Mouse (Mus musculus) midbrain, embryonic 16.5 days (tissue): Measurements from ENCODE around the gene Wipf3. TPM values are rescaled to one million over a fixed set of nuclear protein-coding genes. Genes with fewer than 3 reads are reported as not detected.
A peak's percentile ranks its signal among the peaks of the same experiment; 100 is the strongest.

Source experiments
- ATAC-seq: fragments of 200-750 bp; cut with Nextera tagmentation; 2 replicates; pipeline ENCODE4 v1.8.0; 2017; ENCODE audit warnings: moderate TSS enrichment
- H3K27ac ChIP-seq: fragments of 300-500 bp; sonication (generic); 2 replicates; pipeline ENCODE4 v1.5.1; 2014; ENCODE audit warnings: mild to moderate bottlenecking, low read length, mixed read lengths
- H3K27me3 ChIP-seq: fragments of 300-500 bp; sonication (generic); 2 replicates; pipeline ENCODE4 v1.6.1; 2014; ENCODE audit warnings: low read depth, low read length, mixed read lengths; ENCODE audit not compliant: control insufficient read depth, insufficient read depth
- H3K36me3 ChIP-seq: fragments of 300-500 bp; sonication (generic); 2 replicates; pipeline ENCODE4 v1.6.1; 2014; ENCODE audit warnings: mild to moderate bottlenecking, low read length, moderate library complexity, mixed read lengths; ENCODE audit not compliant: control insufficient read depth, insufficient read depth
- H3K4me1 ChIP-seq: fragments of 300-500 bp; sonication (generic); 2 replicates; pipeline ENCODE4 v1.6.1; 2014; ENCODE audit warnings: mild to moderate bottlenecking, low read length, mixed read lengths; ENCODE audit not compliant: control insufficient read depth, insufficient read depth
- H3K4me2 ChIP-seq: fragments of 300-500 bp; sonication (generic); 2 replicates; pipeline ENCODE4 v1.6.1; 2014; ENCODE audit warnings: mild to moderate bottlenecking, low read length, mixed read lengths
- H3K4me3 ChIP-seq: fragments of 300-500 bp; sonication (generic); 2 replicates; pipeline ENCODE4 v1.5.1; 2014; ENCODE audit warnings: low read depth, mild to moderate bottlenecking, low read length, moderate library complexity, mixed read lengths
- H3K9ac ChIP-seq: fragments of 300-500 bp; sonication (generic); 2 replicates; pipeline ENCODE4 v1.6.1; 2014; ENCODE audit warnings: low read depth, low read length, mixed read lengths
- H3K9me3 ChIP-seq: fragments of 300-500 bp; sonication (generic); replicated peaks from 2 replicates; pipeline ENCODE4 v1.6.1; 2014; ENCODE audit warnings: mild to moderate bottlenecking, low read length, mixed read lengths; ENCODE audit not compliant: control insufficient read depth, poor library complexity, severe bottlenecking
- WGBS: fragments of 180-500 bp; shearing (Covaris S2); extraction: QIAGEN DNeasy Blood & Tissue Kit; methylation state at CpG from one replicate; pipeline ENCODE4 v1.1.7; 2014; 5-methylcytosine and 5-hydroxymethylcytosine counted together
- polyA plus RNA-seq: library from polyadenylated mRNA; unstranded; fragments of >200 nt; fragmentation: Nextera tagmentation; extraction: Ambion mirVana; gene quantifications from 2 replicates; pipeline ENCODE4 v1.2.1, GENCODE M21; 2015

Gene Wipf3
- polyA plus RNA-seq, 1 experiment from 2014 or later: 3.6 TPM

DNA sequence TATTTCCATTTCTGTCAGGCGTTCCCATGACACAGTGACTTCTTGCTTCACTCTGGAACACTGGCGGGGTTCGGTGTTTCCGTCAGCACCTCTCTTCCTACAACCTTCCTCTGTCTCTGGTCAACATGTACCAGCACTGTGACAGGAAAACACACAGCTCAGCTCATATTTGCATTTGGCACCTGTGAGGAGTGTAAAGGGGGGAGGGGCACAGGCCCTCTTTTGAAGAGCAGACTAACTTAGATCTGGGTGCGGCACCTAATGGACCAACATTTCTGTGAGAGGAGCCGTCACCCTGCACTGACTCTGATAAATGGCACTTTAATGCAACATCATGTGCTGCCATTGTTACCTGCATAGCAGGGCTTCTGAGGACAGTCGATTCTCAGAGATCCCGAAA is 4.2 kb upstream of the Wipf3 start:
- no peak overlapping the region for H3K27ac ChIP-seq
- no peaks in the 10 kb centered on the region for H3K27me3 ChIP-seq
- no peaks in the 10 kb centered on the region for H3K9me3 ChIP-seq
- H3K36me3 ChIP-seq: no peaks in the 10 kb centered on the region
- ATAC-seq: no peak
- 89% methylated on average over 8 of the region's 8 CpGs for WGBS
- H3K4me1 ChIP-seq: peaks cover 7% of the 10 kb centered on the region; the same call in 1 of the 2 replicates
- H3K4me2 ChIP-seq: no peak overlapping the region
- no peak overlapping the region for H3K9ac ChIP-seq
- H3K4me3 ChIP-seq: no peak overlapping the region

GRCm38 (mm10) chr6:54428850-54429446 is 455 bp upstream of the Wipf3 start:
- peak overlapping the region; percentile 83 for H3K9ac ChIP-seq
- 11% methylated on average over 14 of the region's 14 CpGs for WGBS
- ATAC-seq: peak; percentile 66
- H3K27ac ChIP-seq: peak overlapping the region; percentile 65
- no peaks in the 10 kb centered on the region for H3K36me3 ChIP-seq
- no peaks in the 10 kb centered on the region for H3K27me3 ChIP-seq
- peak overlapping the region; percentile 82 for H3K4me2 ChIP-seq
- H3K4me1 ChIP-seq: peaks cover 14% of the 10 kb centered on the region; the same call in 1 of the 2 replicates
- H3K4me3 ChIP-seq: peak overlapping the region; percentile 72
- H3K9me3 ChIP-seq: no peaks in the 10 kb centered on the region

GRCm38 (mm10) chr6:54430221-54430620 is 818 bp downstream of the Wipf3 start:
- no peak for ATAC-seq
- Histone ChIP-seq H3K4me1 (peaks cover 18% of the 10 kb centered on the region; the same call in 1 of the 2 replicates), H3K4me2 (peak overlapping the region; percentile 82), H3K9me3 (no peaks in the 10 kb centered on the region), H3K4me3 (peak overlapping the region; percentile 72), H3K27ac (no peak overlapping the region), H3K9ac (peak overlapping the region; percentile 83), H3K27me3 (no peaks in the 10 kb centered on the region), H3K36me3 (no peaks in the 10 kb centered on the region)
- WGBS: 36% methylated on average over 7 of the region's 7 CpGs

- H3K27ac ChIP-seq: no peak overlapping the region
- ATAC-seq: no peak
- no peak overlapping the region for H3K9ac ChIP-seq
- H3K36me3 ChIP-seq: no peaks in the 10 kb centered on the region
- no peaks in the 10 kb centered on the region for H3K9me3 ChIP-seq
- H3K4me2 ChIP-seq: peak overlapping the region; percentile 82; the same call in 1 of the 2 replicates
- no peaks in the 10 kb centered on the region for H3K27me3 ChIP-seq
- H3K4me1 ChIP-seq: peaks cover 21% of the 10 kb centered on the region; the same call in 1 of the 2 replicates
- no peak overlapping the region for H3K4me3 ChIP-seq
- 43% methylated on average over 10 of the region's 10 CpGs for WGBS
Observed at GRCm38 (mm10) chr6:54431761-54432160, 2.4 kb downstream of the Wipf3 start.

- no peaks in the 10 kb centered on the region for H3K9me3 ChIP-seq
- no peak for ATAC-seq
- H3K4me1 ChIP-seq: peaks cover 21% of the 10 kb centered on the region; the same call in 1 of the 2 replicates
- WGBS: 77% methylated on average over 9 of the region's 9 CpGs
- H3K36me3 ChIP-seq: no peaks in the 10 kb centered on the region
- H3K4me2 ChIP-seq: peak overlapping the region; percentile 82; the same call in 1 of the 2 replicates
- no peak overlapping the region for H3K9ac ChIP-seq
- H3K4me3 ChIP-seq: no peak overlapping the region
- no peak overlapping the region for H3K27ac ChIP-seq
- H3K27me3 ChIP-seq: no peaks in the 10 kb centered on the region
Observed at GRCm38 (mm10) chr6:54432191-54432590, 2.8 kb downstream of the Wipf3 start.

DNA sequence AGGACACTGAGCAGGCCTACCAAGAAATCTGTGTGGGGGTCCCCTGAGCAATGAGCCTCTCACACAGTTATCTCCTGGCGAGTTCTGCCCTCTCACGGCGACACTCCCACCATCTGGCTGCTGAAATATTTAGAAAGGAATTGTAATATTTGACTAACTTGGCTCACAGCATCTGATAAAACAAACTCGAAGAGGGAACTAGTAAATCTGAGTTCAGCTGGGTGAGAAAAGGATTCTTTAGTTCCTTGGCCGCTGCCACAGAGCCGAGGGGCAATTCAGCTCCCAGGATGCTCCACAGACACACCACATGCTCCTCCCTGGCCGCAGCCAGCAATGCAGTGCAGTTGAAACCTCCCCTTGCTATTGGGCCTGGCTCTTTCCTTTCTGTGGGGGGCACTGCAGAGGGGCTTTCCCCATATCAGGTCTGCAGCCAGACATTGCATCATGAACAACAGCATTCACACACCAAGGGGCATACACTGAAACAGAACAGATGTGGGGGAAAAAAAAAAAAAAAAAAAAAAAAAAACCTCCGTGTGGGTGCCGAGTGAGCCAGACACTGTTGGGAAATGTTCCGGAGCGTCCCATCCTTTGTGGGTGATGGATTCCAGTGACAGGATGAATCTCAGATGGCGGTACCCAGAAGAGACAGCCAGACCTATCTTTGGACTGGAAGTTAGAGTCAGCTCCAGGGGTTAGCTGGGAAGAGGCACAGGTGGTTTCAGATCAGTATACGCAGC is 3.6 kb downstream of the Wipf3 start:
- H3K4me1 ChIP-seq: peaks cover 21% of the 10 kb centered on the region; the same call in 1 of the 2 replicates

GRCm38 (mm10) chr6:54434171-54434570 is 4.8 kb downstream of the Wipf3 start:
- Histone ChIP-seq H3K9ac (no peak overlapping the region), H3K9me3 (no peaks in the 10 kb centered on the region), H3K27me3 (no peaks in the 10 kb centered on the region), H3K4me2 (no peak overlapping the region), H3K4me3 (no peak overlapping the region), H3K4me1 (peaks cover 16% of the 10 kb centered on the region; the same call in 1 of the 2 replicates), H3K36me3 (no peaks in the 10 kb centered on the region), H3K27ac (no peak overlapping the region)
- WGBS: 55% methylated on average over 2 of the region's 2 CpGs
- ATAC-seq: no peak

More for the DNA sequence above, 3.6 kb downstream of the Wipf3 start:
- no peak overlapping the region for H3K27ac ChIP-seq
- no peak overlapping the region for H3K4me3 ChIP-seq
- no peak overlapping the region for H3K9ac ChIP-seq
- H3K36me3 ChIP-seq: no peaks in the 10 kb centered on the region
- no peak for ATAC-seq
- H3K4me2 ChIP-seq: no peak overlapping the region
- no peaks in the 10 kb centered on the region for H3K9me3 ChIP-seq
- WGBS: 66% methylated on average over 13 of the region's 13 CpGs
- H3K27me3 ChIP-seq: no peaks in the 10 kb centered on the region

DNA sequence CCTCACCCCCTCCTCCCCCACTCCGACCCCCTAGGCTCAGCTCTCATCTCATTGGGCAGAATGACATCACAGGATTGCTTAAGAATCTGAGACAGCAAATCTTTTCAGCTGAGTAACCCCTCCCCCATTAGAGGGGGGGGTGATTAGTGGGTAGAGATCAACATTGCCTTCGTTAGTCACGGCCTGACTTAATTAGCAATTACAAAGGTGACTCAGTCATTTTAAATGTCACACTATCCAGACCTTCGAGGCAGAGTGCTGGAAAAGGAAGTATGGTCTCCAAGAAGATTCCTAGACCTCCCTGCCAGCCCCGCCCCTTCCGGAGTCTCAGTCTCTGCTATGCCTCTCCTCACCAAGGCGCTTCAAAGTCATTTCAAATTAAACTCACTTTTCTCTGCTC is 6.3 kb downstream of the Wipf3 start:
- no peaks in the 10 kb centered on the region for H3K27me3 ChIP-seq
- no peaks in the 10 kb centered on the region for H3K9me3 ChIP-seq
- peaks cover 15% of the 10 kb centered on the region; the same call in 1 of the 2 replicates for H3K4me1 ChIP-seq
- H3K4me3 ChIP-seq: no peak overlapping the region
- H3K9ac ChIP-seq: no peak overlapping the region
- no peak for ATAC-seq
- H3K36me3 ChIP-seq: no peaks in the 10 kb centered on the region
- H3K4me2 ChIP-seq: no peak overlapping the region
- 43% methylated on average over 7 of the region's 7 CpGs for WGBS
- H3K27ac ChIP-seq: no peak overlapping the region

DNA sequence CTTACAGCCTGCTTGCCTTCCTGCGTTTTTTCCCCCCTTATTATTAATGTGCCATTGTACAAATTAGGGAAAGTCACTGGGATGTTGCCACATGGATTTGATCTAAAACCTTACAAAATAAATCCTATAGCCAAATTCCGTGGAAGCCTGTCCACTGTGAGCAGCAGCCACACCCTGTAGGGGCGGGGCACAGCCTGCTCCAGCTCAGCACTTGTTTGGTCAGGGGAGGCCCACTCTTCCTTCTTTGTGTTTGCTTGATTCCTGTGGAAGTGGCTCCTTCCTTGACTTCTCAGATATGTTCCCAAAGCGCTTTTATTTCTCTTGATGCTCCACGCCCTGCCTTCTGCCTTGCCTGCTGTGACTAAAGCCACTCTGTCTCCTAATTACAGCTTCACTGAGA is 6.9 kb downstream of the Wipf3 start:
- no peak overlapping the region for H3K4me2 ChIP-seq
- H3K4me3 ChIP-seq: no peak overlapping the region
- peaks cover 15% of the 10 kb centered on the region; the same call in 1 of the 2 replicates for H3K4me1 ChIP-seq
- WGBS: 76% methylated on average over 5 of the region's 5 CpGs
- H3K36me3 ChIP-seq: no peaks in the 10 kb centered on the region
- H3K9ac ChIP-seq: no peak overlapping the region
- no peaks in the 10 kb centered on the region for H3K9me3 ChIP-seq
- H3K27me3 ChIP-seq: no peaks in the 10 kb centered on the region
- no peak for ATAC-seq
- H3K27ac ChIP-seq: no peak overlapping the region
